Mouse (Mus musculus) naive thymus-derived CD4-positive, alpha-beta T cell, adult 5 months (primary cell): ENCODE results near the gene Mlh1. TPM values are rescaled to one million over a fixed set of nuclear protein-coding genes. Genes with fewer than 3 reads are reported as not detected.

Experiments used
- polyA plus RNA-seq: library from polyadenylated mRNA; unstranded; fragments of 100-300 nt; shearing (Covaris generic); gene quantifications from one replicate; pipeline ENCODE4 v1.2.1, GENCODE M21; 2017

The Mlh1 gene
- 49.3 TPM for polyA plus RNA-seq

GRCm38 (mm10) chr9:111271434-111272160 lies at the start of gene Mlh1, which contains the start of gene Epm2aip1:
Gene Mlh1 (minus strand): TSS chr9:111271791.
Gene Epm2aip1 (plus strand): TSS chr9:111271929.

DNA sequence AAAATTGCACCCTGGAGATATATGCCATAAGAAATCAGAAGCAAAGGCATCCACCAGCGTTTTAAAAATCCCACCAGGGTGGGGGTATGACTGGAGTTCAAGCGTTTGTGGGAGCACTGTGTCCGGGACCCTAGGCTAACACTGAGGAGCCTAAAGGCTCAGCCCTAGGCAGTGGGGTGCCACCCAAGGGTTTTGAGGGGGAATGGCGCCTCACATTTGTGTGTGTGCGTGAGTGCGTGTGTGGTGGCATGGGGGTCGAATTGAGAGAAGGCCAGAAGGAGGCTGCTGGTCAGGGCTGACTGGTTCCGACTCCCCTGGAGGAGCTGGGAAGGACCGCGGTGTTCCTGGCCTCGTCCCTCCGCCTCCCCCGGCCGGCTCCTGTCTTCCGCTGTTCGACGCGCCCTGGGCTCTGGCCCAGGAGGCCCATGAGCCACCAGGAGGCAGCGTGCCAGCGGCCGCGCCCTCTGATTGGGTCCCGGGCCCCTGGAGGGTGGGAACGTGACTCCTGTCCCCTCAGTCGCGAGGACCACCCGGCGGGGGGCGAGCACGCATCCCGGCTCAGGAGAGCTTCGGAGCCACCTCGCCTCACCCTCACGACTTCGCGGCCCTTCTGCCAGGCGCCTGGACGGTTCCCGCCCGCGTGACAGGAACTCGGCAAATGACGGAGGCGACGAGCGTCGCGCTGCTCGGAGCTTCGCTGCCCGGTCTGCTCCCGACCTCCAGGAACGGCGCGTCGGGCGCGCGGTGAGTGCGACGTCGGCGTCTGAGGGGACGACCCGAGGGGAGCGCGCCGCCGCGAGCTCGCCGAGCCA lies 39.6 kb upstream of the Mlh1 start, which contains the start of gene Trank1:
TSS of gene Trank1 (plus strand) at position 709 of the 812 bp plus-strand sequence.

Other genes starting within 250 kb of the Mlh1 start
- 0.95 TPM for gene Ccrl2, start 214.3 kb downstream of the Mlh1 start, polyA plus RNA-seq
- gene Lrrfip2, start 154.2 kb downstream of the Mlh1 start, polyA plus RNA-seq, result 27.2 TPM
- 20.1 TPM for gene Epm2aip1, start 138 bp upstream of the Mlh1 start, polyA plus RNA-seq
- gene Trank1, start 39.9 kb upstream of the Mlh1 start, polyA plus RNA-seq, result 0.19 TPM
- not detected for gene Dclk3, start 167.3 kb upstream of the Mlh1 start, polyA plus RNA-seq